Mouse (Mus musculus): ENCODE results near the gene Synpo2. TPM values are rescaled to one million over a fixed set of nuclear protein-coding genes. Genes with fewer than 3 reads are reported as not detected.

The Synpo2 gene
- total and polyA plus RNA-seq, 3 experiments: 0.22 TPM; not detected in 2

- H3K4me3 ChIP-seq (ENCODE audit: low read depth, low read length): no peak overlapping the region
- no peaks in the 10 kb centered on the region; the same call in 1 of the 2 replicates for H3K4me1 ChIP-seq (ENCODE audit: insufficient read depth, low read depth, low read length)
- no peaks in the 10 kb centered on the region for H3K27me3 ChIP-seq (ENCODE audit: insufficient read depth, low read length)
- TF ChIP-seq POLR2AphosphoS5 (IDR thresholded peaks at IDR 0.05; ENCODE audit: insufficient replicate concordance, low read depth, low read length): no peak
- TF ChIP-seq CTCF (IDR thresholded peaks at IDR 0.05; ENCODE audit: low read depth, low read length): no peak
- TF ChIP-seq TAL1 (conservative IDR thresholded peaks at IDR 0.05; ENCODE audit: low read depth, low read length): no peak
- no peak for TF ChIP-seq GATA2 (IDR thresholded peaks at IDR 0.05; ENCODE audit: borderline replicate concordance, low read depth, low read length)
- no peak for TF ChIP-seq GATA1 (IDR thresholded peaks at IDR 0.05; ENCODE audit: borderline replicate concordance, low read length)
- no peak for ATAC-seq (ENCODE audit: extremely low read depth, insufficient number of reproducible peaks, low FRiP score, poor library complexity, severe bottlenecking)
- DNase-seq (ENCODE audit: low spot score): no peak
- H3K9me3 ChIP-seq (replicated peaks): no peaks in the 10 kb centered on the region; the same call in 1 of the 2 replicates
- no peaks in the 10 kb centered on the region for H3K36me3 ChIP-seq (replicated peaks)
Measured at GRCm38 (mm10) chr3:123218646-123219045, 17.3 kb downstream of the Synpo2 start.

GRCm38 (mm10) chr3:123208891-123209290 is 27.1 kb downstream of the Synpo2 start:
- H3K9me3 ChIP-seq (replicated peaks): no peaks in the 10 kb centered on the region
- no peaks in the 10 kb centered on the region for H3K27me3 ChIP-seq (ENCODE audit: insufficient read depth, low read length)
- DNase-seq (ENCODE audit: low spot score) (no peak), ATAC-seq (ENCODE audit: extremely low read depth, insufficient number of reproducible peaks, low FRiP score, poor library complexity, severe bottlenecking) (no peak)
- H3K4me1 ChIP-seq (ENCODE audit: insufficient read depth, low read depth, low read length): no peaks in the 10 kb centered on the region
- TF ChIP-seq POLR2AphosphoS5 (IDR thresholded peaks at IDR 0.05; ENCODE audit: insufficient replicate concordance, low read depth, low read length) (no peak), GATA1 (IDR thresholded peaks at IDR 0.05; ENCODE audit: borderline replicate concordance, low read length) (no peak), CTCF (IDR thresholded peaks at IDR 0.05; ENCODE audit: low read depth, low read length) (no peak), GATA2 (IDR thresholded peaks at IDR 0.05; ENCODE audit: borderline replicate concordance, low read depth, low read length) (no peak), TAL1 (conservative IDR thresholded peaks at IDR 0.05; ENCODE audit: low read depth, low read length) (no peak)
- H3K4me3 ChIP-seq (ENCODE audit: low read depth, low read length): no peak overlapping the region
- H3K36me3 ChIP-seq (replicated peaks): no peaks in the 10 kb centered on the region

- DNase-seq (ENCODE audit: low spot score) (no peak), ATAC-seq (ENCODE audit: extremely low read depth, insufficient number of reproducible peaks, low FRiP score, poor library complexity, severe bottlenecking) (no peak)
- Histone ChIP-seq H3K4me1 (ENCODE audit: insufficient read depth, low read depth, low read length) (no peaks in the 10 kb centered on the region), H3K9me3 (replicated peaks) (no peaks in the 10 kb centered on the region), H3K4me3 (ENCODE audit: low read depth, low read length) (no peak overlapping the region), H3K27me3 (ENCODE audit: insufficient read depth, low read length) (no peaks in the 10 kb centered on the region), H3K36me3 (replicated peaks) (no peaks in the 10 kb centered on the region)
- no peak for TF ChIP-seq CTCF (IDR thresholded peaks at IDR 0.05; ENCODE audit: low read depth, low read length)
- no peak for TF ChIP-seq POLR2AphosphoS5 (IDR thresholded peaks at IDR 0.05; ENCODE audit: insufficient replicate concordance, low read depth, low read length)
- no peak for TF ChIP-seq GATA2 (IDR thresholded peaks at IDR 0.05; ENCODE audit: borderline replicate concordance, low read depth, low read length)
- TF ChIP-seq TAL1 (conservative IDR thresholded peaks at IDR 0.05; ENCODE audit: low read depth, low read length): no peak
- no peak for TF ChIP-seq GATA1 (IDR thresholded peaks at IDR 0.05; ENCODE audit: borderline replicate concordance, low read length)
Measured at GRCm38 (mm10) chr3:123207386-123207785, 28.6 kb downstream of the Synpo2 start.

- DNase-seq (ENCODE audit: low spot score) (no peak), ATAC-seq (ENCODE audit: extremely low read depth, insufficient number of reproducible peaks, low FRiP score, poor library complexity, severe bottlenecking) (no peak)
- Histone ChIP-seq H3K4me3 (ENCODE audit: low read depth, low read length) (no peak overlapping the region), H3K36me3 (replicated peaks) (no peaks in the 10 kb centered on the region), H3K9me3 (replicated peaks) (no peaks in the 10 kb centered on the region), H3K4me1 (ENCODE audit: insufficient read depth, low read depth, low read length) (no peaks in the 10 kb centered on the region), H3K27me3 (ENCODE audit: insufficient read depth, low read length) (no peaks in the 10 kb centered on the region)
- TF ChIP-seq GATA2 (IDR thresholded peaks at IDR 0.05; ENCODE audit: borderline replicate concordance, low read depth, low read length) (no peak), TAL1 (conservative IDR thresholded peaks at IDR 0.05; ENCODE audit: low read depth, low read length) (no peak), CTCF (IDR thresholded peaks at IDR 0.05; ENCODE audit: low read depth, low read length) (no peak), POLR2AphosphoS5 (IDR thresholded peaks at IDR 0.05; ENCODE audit: insufficient replicate concordance, low read depth, low read length) (no peak), GATA1 (IDR thresholded peaks at IDR 0.05; ENCODE audit: borderline replicate concordance, low read length) (no peak)
Measured at GRCm38 (mm10) chr3:123205485-123205884, 30.5 kb downstream of the Synpo2 start.

GRCm38 (mm10) chr3:123205065-123205464 is 30.9 kb downstream of the Synpo2 start:
- Histone ChIP-seq H3K4me3 (ENCODE audit: low read depth, low read length) (no peak overlapping the region), H3K36me3 (replicated peaks) (no peaks in the 10 kb centered on the region), H3K4me1 (ENCODE audit: insufficient read depth, low read depth, low read length) (no peaks in the 10 kb centered on the region), H3K27me3 (ENCODE audit: insufficient read depth, low read length) (no peaks in the 10 kb centered on the region), H3K9me3 (replicated peaks) (no peaks in the 10 kb centered on the region)
- TF ChIP-seq TAL1 (conservative IDR thresholded peaks at IDR 0.05; ENCODE audit: low read depth, low read length) (no peak), GATA1 (IDR thresholded peaks at IDR 0.05; ENCODE audit: borderline replicate concordance, low read length) (no peak), POLR2AphosphoS5 (IDR thresholded peaks at IDR 0.05; ENCODE audit: insufficient replicate concordance, low read depth, low read length) (no peak), GATA2 (IDR thresholded peaks at IDR 0.05; ENCODE audit: borderline replicate concordance, low read depth, low read length) (no peak), CTCF (IDR thresholded peaks at IDR 0.05; ENCODE audit: low read depth, low read length) (no peak)
- ATAC-seq (ENCODE audit: extremely low read depth, insufficient number of reproducible peaks, low FRiP score, poor library complexity, severe bottlenecking): no peak
- DNase-seq (ENCODE audit: low spot score): no peak

GRCm38 (mm10) chr3:123204658-123205057 is 31.3 kb downstream of the Synpo2 start:
- H3K4me1 ChIP-seq (ENCODE audit: insufficient read depth, low read depth, low read length): no peaks in the 10 kb centered on the region
- H3K4me3 ChIP-seq (ENCODE audit: low read depth, low read length): no peak overlapping the region
- no peaks in the 10 kb centered on the region for H3K9me3 ChIP-seq (replicated peaks)
- H3K36me3 ChIP-seq (replicated peaks): no peaks in the 10 kb centered on the region
- no peaks in the 10 kb centered on the region for H3K27me3 ChIP-seq (ENCODE audit: insufficient read depth, low read length)
- TF ChIP-seq GATA2 (IDR thresholded peaks at IDR 0.05; ENCODE audit: borderline replicate concordance, low read depth, low read length) (no peak), GATA1 (IDR thresholded peaks at IDR 0.05; ENCODE audit: borderline replicate concordance, low read length) (no peak), TAL1 (conservative IDR thresholded peaks at IDR 0.05; ENCODE audit: low read depth, low read length) (no peak), CTCF (IDR thresholded peaks at IDR 0.05; ENCODE audit: low read depth, low read length) (no peak), POLR2AphosphoS5 (IDR thresholded peaks at IDR 0.05; ENCODE audit: insufficient replicate concordance, low read depth, low read length) (no peak)
- DNase-seq (ENCODE audit: low spot score): no peak
- no peak for ATAC-seq (ENCODE audit: extremely low read depth, insufficient number of reproducible peaks, low FRiP score, poor library complexity, severe bottlenecking)

Measured in G1E (cell line).